Mouse (Mus musculus): ENCODE data around the gene Kcnk7.

Kcnk7 gene

GRCm38 (mm10) chr19:5725767-5726515 lies 21.8 kb downstream of the Kcnk7 start, which contains the start of gene Ehbp1l1:
Gene Ehbp1l1, minus strand, starts transcription at chr19:5726317.
- DNase-seq: no peak

GRCm38 (mm10) chr19:5726961-5727578 lies 22.9 kb downstream of the Kcnk7 start:
- no peak for DNase-seq

DNA sequence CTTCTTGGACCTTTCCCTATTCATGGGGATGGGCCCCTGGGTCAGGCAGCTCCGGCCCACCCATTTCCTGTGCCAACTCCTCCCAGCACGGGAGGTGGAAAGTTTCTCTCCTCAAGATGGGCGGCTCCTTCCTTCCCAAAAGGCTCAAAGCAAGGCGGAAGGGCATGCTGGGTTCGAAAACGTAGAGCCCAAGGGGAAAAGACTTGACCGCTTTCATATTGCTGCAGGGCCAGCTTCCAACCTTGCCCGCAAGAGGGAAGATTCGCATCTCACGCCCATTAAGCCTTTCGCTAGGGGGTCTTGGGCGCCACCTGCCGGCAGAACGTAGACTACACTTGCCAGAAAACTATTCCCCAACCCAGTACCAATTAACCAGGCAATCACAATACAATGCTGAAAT lies 23.5 kb downstream of the Kcnk7 start:
- peak; percentile 75 for DNase-seq

GRCm38 (mm10) chr19:5728631-5729443 lies 24.7 kb downstream of the Kcnk7 start:
- DNase-seq: peak; percentile 66

DNA sequence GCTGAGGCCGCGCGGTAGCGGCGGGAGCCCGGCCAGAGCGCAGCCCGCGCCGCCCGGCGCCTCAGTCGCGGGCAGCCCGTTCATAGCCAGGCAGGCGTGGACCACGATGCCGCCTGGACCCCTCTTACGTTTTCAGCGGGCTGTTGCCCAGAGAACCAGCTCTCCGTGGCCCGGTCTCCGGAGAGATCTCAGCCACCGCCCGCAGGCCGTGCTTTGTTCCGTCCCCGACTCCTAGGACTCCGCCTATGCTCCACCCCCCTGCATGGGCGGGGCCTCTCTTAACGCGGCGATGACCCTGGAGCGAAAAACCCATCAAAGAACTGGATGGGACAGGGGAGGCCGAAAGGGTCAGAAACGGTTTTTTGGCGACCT lies 25.3 kb downstream of the Kcnk7 start, which contains the start of gene Fam89b:
TSS of gene Fam89b (minus strand) at position 210 of the 372 bp plus-strand sequence.
- peak; percentile 83 for DNase-seq

- no peak for DNase-seq
Measured at GRCm38 (mm10) chr19:5730314-5731186, 26.4 kb downstream of the Kcnk7 start.

DNA sequence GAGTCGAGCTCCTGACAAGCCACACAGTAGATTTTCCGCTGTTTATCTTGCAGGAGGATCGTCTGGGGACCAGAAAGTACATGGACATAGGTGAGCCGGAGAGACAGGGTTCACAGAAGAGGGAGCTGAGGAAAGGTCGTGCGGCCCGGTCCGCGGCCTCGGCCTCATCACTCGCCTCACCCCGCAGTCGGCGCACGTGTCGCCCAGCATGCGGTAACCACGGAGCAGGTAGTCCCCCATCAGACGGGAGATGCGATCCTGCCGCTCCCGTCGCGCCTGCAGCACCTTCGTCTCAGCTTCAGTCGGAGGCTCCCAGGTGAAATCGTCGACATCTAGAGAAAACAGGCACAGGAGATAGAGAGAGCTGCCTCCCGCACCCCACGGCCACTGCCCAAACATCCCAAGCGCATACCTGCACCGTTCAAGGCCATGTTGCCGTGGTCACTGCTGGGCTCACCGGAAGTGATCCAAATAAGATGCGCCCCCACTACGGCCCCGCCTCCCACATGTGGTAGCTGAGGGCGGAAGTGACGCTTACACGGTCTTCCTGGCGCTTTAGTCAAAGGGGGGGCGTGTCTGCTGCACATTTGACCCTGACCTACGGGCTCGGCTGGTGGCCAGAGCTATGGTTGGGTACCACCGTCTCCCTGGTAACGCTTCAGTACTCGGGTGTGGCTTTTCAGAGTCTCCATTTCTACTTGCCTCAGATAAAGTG lies 27.3 kb downstream of the Kcnk7 start:
- peak; percentile 91 for DNase-seq

DNA sequence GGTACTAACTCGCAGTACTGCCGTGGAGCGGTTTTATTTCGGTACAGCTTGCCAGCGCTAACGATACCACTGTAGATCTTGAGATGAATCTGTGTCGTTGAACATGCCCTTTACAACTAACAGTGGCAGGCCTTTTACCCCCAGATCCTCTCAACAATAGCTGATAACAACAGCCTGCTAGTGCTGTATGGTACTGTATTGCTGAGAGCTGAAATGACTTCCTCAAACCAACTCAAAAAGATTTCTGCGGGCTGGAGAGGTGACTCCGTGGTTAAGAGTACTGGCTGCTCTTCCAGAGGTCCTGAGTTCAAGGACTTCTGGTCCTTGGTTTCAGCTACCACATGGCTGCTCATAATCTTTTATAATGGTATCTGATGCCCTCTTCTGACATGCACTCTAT lies 30.2 kb downstream of the Kcnk7 start:
- no peak for DNase-seq

GRCm38 (mm10) chr19:5739446-5739845 lies 35.3 kb downstream of the Kcnk7 start:
- DNase-seq: no peak

GRCm38 (mm10) chr19:5740320-5741317 lies 36.5 kb downstream of the Kcnk7 start, which contains the start of gene Ltbp3:
Gene Ltbp3, plus strand, starts transcription at chr19:5740904.
- DNase-seq: no peak

- peak; percentile 76 for DNase-seq
Measured at GRCm38 (mm10) chr19:5741641-5742240, 37.6 kb downstream of the Kcnk7 start.

- no peak for DNase-seq
Measured at GRCm38 (mm10) chr19:5742241-5742641, 38.1 kb downstream of the Kcnk7 start.

GRCm38 (mm10) chr19:5743576-5743975 lies 39.4 kb downstream of the Kcnk7 start:
- no peak for DNase-seq

GRCm38 (mm10) chr19:5745756-5746710 lies 41.9 kb downstream of the Kcnk7 start:
- no peak for DNase-seq

DNA sequence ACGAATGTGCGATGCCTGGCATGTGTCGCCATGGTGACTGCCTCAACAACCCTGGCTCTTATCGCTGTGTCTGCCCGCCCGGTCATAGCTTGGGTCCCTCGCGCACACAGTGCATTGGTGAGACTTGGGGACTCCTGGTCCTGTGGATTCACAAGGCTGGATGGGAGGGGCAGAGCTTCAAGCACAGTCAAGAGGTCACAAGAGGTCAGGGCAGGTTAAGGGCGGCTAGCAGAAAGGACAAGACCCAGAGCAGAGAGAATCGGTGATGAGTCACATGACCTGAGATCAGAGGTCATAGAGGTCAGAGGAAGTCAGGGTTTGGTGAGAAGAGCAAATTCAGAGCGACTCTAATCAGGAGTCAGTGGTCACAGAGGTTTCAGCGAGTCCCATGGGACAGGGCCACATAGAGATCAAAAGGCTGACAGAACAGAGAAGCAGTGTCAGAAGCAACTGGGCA lies 42.8 kb downstream of the Kcnk7 start:
- no peak for DNase-seq

GRCm38 (mm10) chr19:5749476-5749875 lies 45.3 kb downstream of the Kcnk7 start:
- DNase-seq: no peak

- DNase-seq: no peak
Measured at GRCm38 (mm10) chr19:5750951-5751350, 46.8 kb downstream of the Kcnk7 start.

- no peak for DNase-seq
Measured at GRCm38 (mm10) chr19:5751742-5752141, 47.6 kb downstream of the Kcnk7 start.

All from right cerebral cortex, postnatal 25 days (tissue).